Mouse (Mus musculus): ENCODE measurements around the gene Rpl29. TPM values are rescaled to one million over a fixed set of nuclear protein-coding genes. Genes with fewer than 3 reads are reported as not detected.

Gene Rpl29
- total and polyA plus RNA-seq, 2 experiments: 182 to 230 TPM

DNA sequence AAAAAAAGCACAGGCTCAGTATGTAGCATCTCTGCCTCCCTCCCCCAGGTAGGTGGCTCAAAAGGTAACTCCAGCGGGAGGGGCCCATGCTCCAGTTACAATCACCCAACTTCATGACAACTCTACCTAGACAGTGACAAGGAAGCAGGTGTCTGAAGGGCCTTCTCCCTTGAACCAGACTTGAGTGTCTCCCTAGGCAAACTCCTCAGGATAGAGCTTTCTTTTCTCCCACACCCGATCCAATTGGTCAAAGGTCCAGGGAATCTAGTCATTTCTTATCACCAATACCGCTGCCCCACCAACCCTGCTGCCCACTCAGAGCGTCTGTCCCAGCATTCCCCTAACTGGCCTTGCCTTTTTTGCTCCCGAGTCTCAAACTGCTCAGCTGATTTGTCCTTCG, 37.5 kb downstream of the Rpl29 start:
- WGBS: 79% methylated on average over 6 of the region's 6 CpGs
- DNase-seq (ENCODE audit: extremely low read depth, low read depth, low spot score): no peak
- Histone ChIP-seq H3K79me2 (ENCODE audit: control insufficient read depth, insufficient read depth, low read length) (no peaks in the 10 kb centered on the region), H3K9ac (ENCODE audit: low read depth, low read length) (no peak overlapping the region), H3K27me3 (ENCODE audit: control insufficient read depth, insufficient read depth, low read length) (no peaks in the 10 kb centered on the region), H3K4me1 (ENCODE audit: control insufficient read depth, insufficient read depth, low read length) (peaks cover 2% of the 10 kb centered on the region; the same call in 1 of the 2 replicates), H3K36me3 (ENCODE audit: control insufficient read depth, insufficient read depth, low read length) (no peaks in the 10 kb centered on the region; the same call in 1 of the 2 replicates), H3K27ac (replicated peaks; ENCODE audit: insufficient read depth, low read depth, low read length) (no peak overlapping the region), H3K4me3 (ENCODE audit: insufficient read depth, low read depth, low read length) (no peak overlapping the region)
- TF ChIP-seq CTCF (IDR thresholded peaks at IDR 0.05; ENCODE audit: low read depth, low read length) (no peak), POLR2A (IDR thresholded peaks at IDR 0.05; ENCODE audit: extremely low read depth, insufficient read depth, low read length) (no peak)

DNA sequence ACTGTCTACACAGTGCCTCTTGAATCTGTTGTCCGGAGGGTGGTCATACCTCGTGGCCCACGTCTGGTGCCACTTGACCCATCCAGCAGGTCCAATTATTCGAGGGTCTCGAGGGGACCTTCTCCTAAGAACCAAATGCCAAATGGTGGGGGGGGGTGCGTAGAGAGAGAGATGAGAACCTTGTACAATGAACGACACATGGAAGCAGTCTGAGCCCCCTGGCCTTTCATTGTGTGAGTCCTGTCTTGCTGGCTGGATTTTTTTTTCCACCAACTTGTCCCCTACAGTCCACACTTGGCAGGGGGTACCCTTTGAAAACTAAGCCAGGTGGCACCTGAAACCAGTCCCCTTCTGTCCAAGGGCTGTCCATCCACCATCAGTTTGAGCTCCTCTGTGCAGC, 38.5 kb downstream of the Rpl29 start:
- Histone ChIP-seq H3K36me3 (ENCODE audit: control insufficient read depth, insufficient read depth, low read length) (no peaks in the 10 kb centered on the region), H3K4me3 (ENCODE audit: insufficient read depth, low read depth, low read length) (no peak overlapping the region), H3K27ac (replicated peaks; ENCODE audit: insufficient read depth, low read depth, low read length) (no peak overlapping the region), H3K79me2 (ENCODE audit: control insufficient read depth, insufficient read depth, low read length) (no peaks in the 10 kb centered on the region), H3K9ac (ENCODE audit: low read depth, low read length) (no peak overlapping the region), H3K4me1 (ENCODE audit: control insufficient read depth, insufficient read depth, low read length) (peaks cover 2% of the 10 kb centered on the region; the same call in 1 of the 2 replicates), H3K27me3 (ENCODE audit: control insufficient read depth, insufficient read depth, low read length) (no peaks in the 10 kb centered on the region)
- TF ChIP-seq CTCF (IDR thresholded peaks at IDR 0.05; ENCODE audit: low read depth, low read length): no peak
- TF ChIP-seq POLR2A (IDR thresholded peaks at IDR 0.05; ENCODE audit: extremely low read depth, insufficient read depth, low read length): no peak
- 89% methylated on average over 7 of the region's 7 CpGs for WGBS
- no peak for DNase-seq (ENCODE audit: extremely low read depth, low read depth, low spot score)

- Histone ChIP-seq H3K4me1 (ENCODE audit: control insufficient read depth, insufficient read depth, low read length) (peaks cover 2% of the 10 kb centered on the region; the same call in 1 of the 2 replicates), H3K27ac (replicated peaks; ENCODE audit: insufficient read depth, low read depth, low read length) (no peak overlapping the region), H3K36me3 (ENCODE audit: control insufficient read depth, insufficient read depth, low read length) (no peaks in the 10 kb centered on the region), H3K9ac (ENCODE audit: low read depth, low read length) (no peak overlapping the region), H3K79me2 (ENCODE audit: control insufficient read depth, insufficient read depth, low read length) (no peaks in the 10 kb centered on the region), H3K27me3 (ENCODE audit: control insufficient read depth, insufficient read depth, low read length) (no peaks in the 10 kb centered on the region), H3K4me3 (ENCODE audit: insufficient read depth, low read depth, low read length) (no peak overlapping the region)
- WGBS: 37% methylated on average over 6 of the region's 6 CpGs
- DNase-seq (ENCODE audit: extremely low read depth, low read depth, low spot score): peak; percentile 51
- peak; percentile 56 for TF ChIP-seq CTCF (IDR thresholded peaks at IDR 0.05; ENCODE audit: low read depth, low read length)
- TF ChIP-seq POLR2A (IDR thresholded peaks at IDR 0.05; ENCODE audit: extremely low read depth, insufficient read depth, low read length): no peak
Measured at GRCm38 (mm10) chr9:106469317-106469716, 40.1 kb downstream of the Rpl29 start.

- WGBS: 69% methylated on average over 9 of the region's 9 CpGs
- H3K36me3 ChIP-seq (ENCODE audit: control insufficient read depth, insufficient read depth, low read length): no peaks in the 10 kb centered on the region
- peaks cover 2% of the 10 kb centered on the region; the same call in 1 of the 2 replicates for H3K4me1 ChIP-seq (ENCODE audit: control insufficient read depth, insufficient read depth, low read length)
- H3K27me3 ChIP-seq (ENCODE audit: control insufficient read depth, insufficient read depth, low read length): no peaks in the 10 kb centered on the region
- no peak overlapping the region for H3K27ac ChIP-seq (replicated peaks; ENCODE audit: insufficient read depth, low read depth, low read length)
- H3K79me2 ChIP-seq (ENCODE audit: control insufficient read depth, insufficient read depth, low read length): no peaks in the 10 kb centered on the region; the same call in 1 of the 2 replicates
- DNase-seq (ENCODE audit: extremely low read depth, low read depth, low spot score): no peak
- no peak overlapping the region for H3K4me3 ChIP-seq (ENCODE audit: insufficient read depth, low read depth, low read length)
- TF ChIP-seq POLR2A (IDR thresholded peaks at IDR 0.05; ENCODE audit: extremely low read depth, insufficient read depth, low read length) (no peak), CTCF (IDR thresholded peaks at IDR 0.05; ENCODE audit: low read depth, low read length) (no peak)
- H3K9ac ChIP-seq (ENCODE audit: low read depth, low read length): no peak overlapping the region
Measured at GRCm38 (mm10) chr9:106469776-106470175, 40.5 kb downstream of the Rpl29 start.

DNA sequence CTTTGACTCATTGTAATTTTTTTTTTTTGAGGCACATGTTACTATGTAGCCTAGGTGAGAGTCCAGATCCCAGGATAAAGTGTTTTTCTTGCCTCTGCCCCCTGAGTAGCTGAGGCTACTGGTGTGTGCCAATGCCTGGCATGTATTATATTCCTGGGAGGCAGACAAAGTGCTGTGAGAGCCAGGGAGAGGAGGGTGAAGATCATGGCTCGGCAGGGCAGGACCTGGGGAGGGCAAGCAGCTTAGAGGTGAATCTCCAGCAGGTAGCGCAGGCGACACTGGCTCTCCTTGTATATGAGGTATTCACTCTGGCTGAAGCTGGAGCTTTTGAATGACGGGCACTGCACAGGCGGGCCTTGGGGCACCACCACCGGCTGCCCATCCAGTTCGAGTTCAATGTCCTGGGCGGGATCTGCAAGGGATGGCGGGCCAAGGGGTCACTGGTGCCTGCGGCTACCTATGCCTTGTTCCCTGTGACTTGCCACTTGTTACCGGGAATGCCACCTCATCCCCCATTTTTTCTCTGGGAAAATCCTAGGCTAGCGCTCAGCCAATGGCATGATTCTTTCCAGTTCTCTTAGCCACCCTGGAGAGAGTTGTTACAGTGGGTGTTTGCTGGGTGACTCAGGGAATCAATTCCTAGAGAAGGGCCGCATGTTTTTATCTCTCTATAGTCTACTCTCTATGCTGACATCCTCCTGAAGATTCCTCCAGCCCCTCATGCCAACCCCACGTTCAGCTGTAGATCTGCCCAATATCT, 41.9 kb downstream of the Rpl29 start:
- H3K9ac ChIP-seq (ENCODE audit: low read depth, low read length): no peak overlapping the region
- DNase-seq (ENCODE audit: extremely low read depth, low read depth, low spot score): no peak
- peak overlapping the region; percentile 27; the same call in 1 of the 2 replicates for H3K27ac ChIP-seq (replicated peaks; ENCODE audit: insufficient read depth, low read depth, low read length)
- no peaks in the 10 kb centered on the region; the same call in 1 of the 2 replicates for H3K79me2 ChIP-seq (ENCODE audit: control insufficient read depth, insufficient read depth, low read length)
- no peak for TF ChIP-seq POLR2A (IDR thresholded peaks at IDR 0.05; ENCODE audit: extremely low read depth, insufficient read depth, low read length)
- TF ChIP-seq CTCF (IDR thresholded peaks at IDR 0.05; ENCODE audit: low read depth, low read length): no peak
- no peaks in the 10 kb centered on the region for H3K36me3 ChIP-seq (ENCODE audit: control insufficient read depth, insufficient read depth, low read length)
- H3K4me3 ChIP-seq (ENCODE audit: insufficient read depth, low read depth, low read length): no peak overlapping the region
- H3K4me1 ChIP-seq (ENCODE audit: control insufficient read depth, insufficient read depth, low read length): peaks cover 10% of the 10 kb centered on the region; the same call in 1 of the 2 replicates
- WGBS: 85% methylated on average over 14 of the region's 14 CpGs
- H3K27me3 ChIP-seq (ENCODE audit: control insufficient read depth, insufficient read depth, low read length): no peaks in the 10 kb centered on the region

DNA sequence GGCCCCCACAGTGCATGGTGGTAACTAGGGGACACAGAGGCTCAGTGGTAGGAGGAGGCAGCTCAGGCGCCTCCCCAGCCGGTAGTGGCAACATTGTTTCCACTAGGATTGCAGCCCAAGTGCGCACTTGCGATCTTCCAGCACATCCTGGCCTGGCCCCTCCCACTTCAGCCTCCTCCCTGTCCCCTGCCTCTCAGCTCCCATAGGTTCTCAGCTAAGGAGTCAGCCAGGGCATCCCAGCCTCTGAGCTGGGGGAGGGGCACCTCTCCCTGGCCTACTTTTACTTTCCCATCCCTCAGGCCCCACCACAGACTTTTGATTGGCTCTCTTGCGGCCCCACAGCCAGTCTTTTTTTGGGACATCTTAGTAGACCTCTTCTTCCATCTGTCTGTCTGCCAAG, 42.6 kb downstream of the Rpl29 start:
- Histone ChIP-seq H3K4me3 (ENCODE audit: insufficient read depth, low read depth, low read length) (peak overlapping the region; percentile 24; the same call in 1 of the 2 replicates), H3K79me2 (ENCODE audit: control insufficient read depth, insufficient read depth, low read length) (no peaks in the 10 kb centered on the region; the same call in 1 of the 2 replicates), H3K4me1 (ENCODE audit: control insufficient read depth, insufficient read depth, low read length) (peaks cover 10% of the 10 kb centered on the region; the same call in 1 of the 2 replicates), H3K36me3 (ENCODE audit: control insufficient read depth, insufficient read depth, low read length) (no peaks in the 10 kb centered on the region), H3K9ac (ENCODE audit: low read depth, low read length) (0 out of 2 replicates have a peak overlapping the region, but pooled peaks have one; percentile 16), H3K27me3 (ENCODE audit: control insufficient read depth, insufficient read depth, low read length) (no peaks in the 10 kb centered on the region), H3K27ac (replicated peaks; ENCODE audit: insufficient read depth, low read depth, low read length) (peak overlapping the region; percentile 27; the same call in 1 of the 2 replicates)
- 76% methylated on average over 5 of the region's 5 CpGs for WGBS
- peak; percentile 26 for DNase-seq (ENCODE audit: extremely low read depth, low read depth, low spot score)
- TF ChIP-seq CTCF (IDR thresholded peaks at IDR 0.05; ENCODE audit: low read depth, low read length): no peak
- no peak for TF ChIP-seq POLR2A (IDR thresholded peaks at IDR 0.05; ENCODE audit: extremely low read depth, insufficient read depth, low read length)

Measured in liver, adult 2 months (tissue).